Mouse (Mus musculus) adipocyte (in vitro differentiated cells): ENCODE data around the gene Catsperg1.
"Not testable (repeated sequence)": the region's sequence is repeated elsewhere in the genome, so short reads cannot be mapped to it uniquely, and the experiment has no call there.

Experiments
- DNase-seq: peaks from one replicate; pipeline ENCODE4 v3.0.0-alpha.2; 2016; ENCODE audit warnings: low spot score

Gene Catsperg1

GRCm38 (mm10) chr7:29230560-29230959, 16.7 kb upstream of the Catsperg1 start:
- no peak for DNase-seq

GRCm38 (mm10) chr7:29228202-29228601, 14.4 kb upstream of the Catsperg1 start:
- DNase-seq, result no peak

GRCm38 (mm10) chr7:29225520-29225919, 11.7 kb upstream of the Catsperg1 start:
- DNase-seq, result no peak

GRCm38 (mm10) chr7:29224756-29225394, 11.0 kb upstream of the Catsperg1 start:
- no peak for DNase-seq

- DNase-seq, result no peak
Measured at GRCm38 (mm10) chr7:29214846-29215245, 1.0 kb upstream of the Catsperg1 start.

GRCm38 (mm10) chr7:29214236-29214635, 401 bp upstream of the Catsperg1 start:
- DNase-seq, result no peak

GRCm38 (mm10) chr7:29212775-29213560, 867 bp downstream of the Catsperg1 start:
- not testable (repeated sequence) for DNase-seq

- DNase-seq, result no peak
Measured at GRCm38 (mm10) chr7:29212199-29212765, 1.6 kb downstream of the Catsperg1 start.

- DNase-seq, result peak; percentile 78
Measured at GRCm38 (mm10) chr7:29211415-29212198, 2.2 kb downstream of the Catsperg1 start.

- DNase-seq, result not testable (repeated sequence)
Measured at GRCm38 (mm10) chr7:29211013-29211412, 2.8 kb downstream of the Catsperg1 start.

GRCm38 (mm10) chr7:29202577-29202976, 11.3 kb downstream of the Catsperg1 start:
- DNase-seq, result no peak

GRCm38 (mm10) chr7:29194230-29194629, 19.6 kb downstream of the Catsperg1 start:
- DNase-seq, result not testable (repeated sequence)

- DNase-seq, result not testable (repeated sequence)
Measured at GRCm38 (mm10) chr7:29181323-29181722, 32.5 kb downstream of the Catsperg1 start.

- no peak for DNase-seq
Measured at GRCm38 (mm10) chr7:29180854-29181236, 33.0 kb downstream of the Catsperg1 start.

GRCm38 (mm10) chr7:29180077-29180853, 33.6 kb downstream of the Catsperg1 start, which contains the start of gene Psmd8:
Gene Psmd8 (minus strand): TSS chr7:29180701.
- DNase-seq, result peak; percentile 95

- peak; percentile 19 for DNase-seq
Measured at GRCm38 (mm10) chr7:29179323-29179722, 34.5 kb downstream of the Catsperg1 start.

GRCm38 (mm10) chr7:29178106-29178505, 35.7 kb downstream of the Catsperg1 start:
- DNase-seq, result peak; percentile 12

GRCm38 (mm10) chr7:29172390-29173016, 41.3 kb downstream of the Catsperg1 start:
- no peak for DNase-seq

- no peak for DNase-seq
Measured at GRCm38 (mm10) chr7:29171562-29172097, 42.2 kb downstream of the Catsperg1 start.

- DNase-seq, result no peak
Measured at GRCm38 (mm10) chr7:29170755-29171561, 42.9 kb downstream of the Catsperg1 start.
